Mouse (Mus musculus) v-Abl transformed pro-B cells (cell line): ENCODE measurements around the gene Tmem183a.

ENCODE experiments used
- in situ Hi-C, 2 experiments: fragments of 400-800 bp; cut with MboI; formaldehyde crosslinking; loops; one replicate each; pipeline ENCODE4 v1.15.1; 2025; ENCODE audit not compliant: unreplicated experiment in 2 of 2

The Tmem183a gene

DNA sequence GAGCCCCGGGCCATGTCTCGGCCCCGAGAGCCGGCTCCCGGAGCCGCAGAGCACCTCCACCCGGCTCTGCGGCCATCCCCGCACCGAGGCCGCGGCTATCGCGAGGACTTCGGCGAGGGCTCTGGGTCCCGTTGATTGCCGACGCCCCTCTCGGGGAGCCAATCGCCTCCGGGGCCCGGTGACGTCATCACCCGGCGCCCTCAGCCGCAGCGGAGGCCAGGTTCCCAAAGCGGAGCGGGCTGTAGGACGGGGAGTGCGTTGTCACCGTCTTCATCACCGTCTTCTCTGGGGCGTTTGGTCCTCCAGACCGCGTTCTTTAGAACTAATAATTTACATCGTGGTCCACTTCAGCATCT, at the start of gene Tmem183a:
TSS of gene Tmem183a (minus strand) at position 123 of the 356 bp plus-strand sequence.
- in situ Hi-C loops, result loop anchor here (5.0 to 25.0 kb wide), 7 partner anchors 53 to 743 kb away; partner anchors contain the start of genes Adipor1 (in 2 of the 2), Klhl12 (in 1 of the 2) and Lgr6 (in 1 of the 2)

- in situ Hi-C loops, result no loop called here
Observed at GRCm38 (mm10) chr1:134408080-134408479, 46.3 kb upstream of the Tmem183a start.

GRCm38 (mm10) chr1:134406414-134406771, 44.6 kb upstream of the Tmem183a start:
- in situ Hi-C loops, result no loop called here

GRCm38 (mm10) chr1:134405509-134406413, 44.0 kb upstream of the Tmem183a start, which contains the start of gene Cyb5r1:
Cyb5r1 (plus strand) TSS chr1:134405559.
- in situ Hi-C loops, result no loop called here

DNA sequence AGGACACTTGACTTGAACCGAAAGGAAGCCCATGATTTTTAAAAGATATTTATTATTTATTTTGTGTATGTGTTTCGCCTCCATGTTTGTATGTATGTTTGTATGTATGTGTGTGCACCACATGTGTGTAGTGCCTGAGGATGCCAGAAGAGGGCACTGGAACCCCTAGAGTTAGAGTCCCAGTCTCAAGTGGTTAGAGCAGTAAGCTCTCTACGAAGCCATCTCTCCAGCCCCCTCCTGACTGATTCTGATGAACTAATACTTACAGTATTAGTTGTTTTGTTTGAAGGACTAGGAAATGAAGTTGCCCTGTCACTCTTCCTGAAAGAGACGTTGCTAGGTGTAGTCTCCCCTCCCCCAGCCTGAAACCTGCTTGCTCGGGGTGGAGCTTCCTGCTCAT, 38.0 kb upstream of the Tmem183a start:
- in situ Hi-C loops, result no loop called here

DNA sequence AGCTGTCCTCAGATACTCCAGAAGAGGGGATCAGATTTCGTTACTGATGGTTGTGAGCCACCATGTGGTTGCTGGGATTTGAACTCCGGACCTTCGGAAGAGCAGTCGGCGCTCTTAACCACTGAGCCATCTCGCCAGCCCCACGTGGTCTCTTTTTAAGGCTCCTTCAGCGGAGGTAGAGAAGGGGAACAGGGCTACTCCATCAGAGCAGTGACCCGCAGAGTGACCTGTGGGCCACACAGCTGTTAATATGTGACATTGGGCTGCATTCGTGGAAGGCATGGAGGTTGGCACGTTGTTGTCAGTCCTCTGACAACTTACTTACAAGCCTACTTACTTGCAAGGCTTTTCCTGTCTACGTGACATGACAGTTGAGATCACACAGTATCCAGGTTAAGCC, 36.4 kb upstream of the Tmem183a start:
- in situ Hi-C loops, result no loop called here

GRCm38 (mm10) chr1:134393827-134394226, 32.0 kb upstream of the Tmem183a start:
- in situ Hi-C loops, result no loop called here

DNA sequence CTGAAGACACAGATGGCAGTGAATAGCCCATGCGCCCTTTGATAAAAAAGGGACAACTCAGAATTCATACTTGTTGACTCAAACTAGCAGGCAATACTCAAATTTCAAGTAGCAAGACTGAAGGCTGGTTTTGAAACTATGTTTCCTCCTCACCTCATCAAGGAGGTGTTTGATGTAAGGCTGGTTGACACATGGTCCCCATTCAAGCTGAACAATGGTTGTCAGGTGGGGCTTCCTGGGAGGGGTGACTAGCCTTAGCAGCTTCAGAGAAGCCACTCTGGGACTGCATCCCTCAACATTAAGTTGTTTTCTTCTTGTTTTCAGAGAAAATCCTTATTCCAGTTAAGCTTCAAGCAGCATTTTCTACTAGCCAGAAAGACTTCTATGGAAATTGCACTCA, 23.9 kb upstream of the Tmem183a start, which contains the start of gene 4933406M09Rik:
TSS of gene 4933406M09Rik (plus strand) at position 275 of the 400 bp plus-strand sequence.
- in situ Hi-C loops, result no loop called here

GRCm38 (mm10) chr1:134385176-134385575, 23.4 kb upstream of the Tmem183a start:
- in situ Hi-C loops, result no loop called here

DNA sequence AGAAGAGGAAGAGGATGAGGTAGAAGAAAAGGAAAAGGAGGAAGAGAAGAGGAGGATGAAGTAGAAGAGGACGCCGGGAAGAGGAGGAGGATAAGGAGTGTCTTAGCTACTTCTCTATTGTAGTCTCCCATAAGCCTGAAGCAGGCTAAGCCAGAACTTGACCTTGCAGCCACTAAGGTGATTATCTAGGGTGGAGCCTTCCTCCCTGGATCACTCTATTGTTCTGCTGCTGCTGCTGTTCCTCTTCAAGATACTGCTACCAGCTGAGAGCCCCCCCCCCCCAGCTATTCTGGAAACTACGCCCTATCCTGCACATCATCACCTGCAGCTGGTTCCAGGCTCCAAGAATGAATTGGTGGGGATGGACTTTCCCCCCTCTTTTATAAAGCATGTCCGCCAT, 22.8 kb upstream of the Tmem183a start:
- in situ Hi-C loops, result no loop called here

DNA sequence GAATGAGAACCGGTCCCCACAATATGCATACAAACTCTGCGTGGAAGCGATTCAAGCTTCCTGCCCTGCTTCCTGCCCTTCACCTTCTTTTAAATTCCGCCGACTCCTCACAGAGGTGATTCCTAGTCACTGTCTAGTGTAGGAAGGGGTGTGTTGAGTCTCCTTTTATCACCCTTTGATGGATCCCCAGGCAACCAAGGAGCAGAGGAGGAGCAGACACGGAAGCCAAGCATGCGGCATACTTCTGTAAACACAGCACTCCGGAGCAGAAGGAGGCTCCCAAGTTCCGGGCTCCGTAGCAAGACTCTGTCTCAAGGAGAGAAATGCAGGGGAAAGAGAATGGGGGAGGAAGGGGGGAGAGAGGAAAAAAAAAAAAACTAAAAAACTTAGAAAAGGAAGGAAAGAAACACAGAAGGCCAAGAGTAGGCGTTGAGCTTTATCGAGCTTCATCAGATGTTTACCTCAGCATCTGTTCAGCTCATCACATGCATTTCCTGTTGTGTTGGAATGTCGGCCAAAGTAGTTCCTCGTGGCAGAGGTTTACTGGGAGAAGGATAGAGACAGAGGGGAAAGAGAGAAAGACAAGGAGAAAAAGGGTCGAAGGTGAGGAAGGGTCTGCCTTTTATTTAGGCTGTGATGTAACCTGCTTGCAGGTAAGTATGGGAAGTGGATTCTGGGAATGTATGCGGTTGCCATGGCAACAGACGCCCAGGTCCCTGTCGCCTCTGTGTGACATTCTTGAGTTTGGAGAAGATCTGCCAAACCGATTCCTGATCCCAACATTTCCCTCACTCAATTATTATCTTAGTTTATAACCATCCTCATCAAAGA, 20.2 kb upstream of the Tmem183a start:
- in situ Hi-C loops, result no loop called here

DNA sequence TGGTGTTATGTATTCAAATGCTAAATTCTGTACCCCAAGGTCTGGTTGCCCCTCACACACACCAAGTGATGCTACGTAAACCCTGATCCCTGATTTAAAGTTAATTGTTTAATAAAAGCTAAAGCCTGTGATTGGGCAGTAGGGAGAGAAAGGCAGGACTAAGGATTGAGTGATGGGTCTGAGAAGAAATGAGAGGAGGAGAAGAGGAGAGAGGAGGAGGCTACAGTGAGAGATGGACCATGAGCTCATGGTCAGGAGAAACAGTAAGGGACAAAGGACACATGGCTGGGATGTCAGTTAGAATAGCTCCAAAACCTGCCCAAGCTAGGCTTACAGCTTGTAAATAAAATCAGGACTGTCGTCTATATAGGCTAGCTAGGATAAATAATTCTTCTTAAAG, 19.3 kb upstream of the Tmem183a start:
- in situ Hi-C loops, result no loop called here

DNA sequence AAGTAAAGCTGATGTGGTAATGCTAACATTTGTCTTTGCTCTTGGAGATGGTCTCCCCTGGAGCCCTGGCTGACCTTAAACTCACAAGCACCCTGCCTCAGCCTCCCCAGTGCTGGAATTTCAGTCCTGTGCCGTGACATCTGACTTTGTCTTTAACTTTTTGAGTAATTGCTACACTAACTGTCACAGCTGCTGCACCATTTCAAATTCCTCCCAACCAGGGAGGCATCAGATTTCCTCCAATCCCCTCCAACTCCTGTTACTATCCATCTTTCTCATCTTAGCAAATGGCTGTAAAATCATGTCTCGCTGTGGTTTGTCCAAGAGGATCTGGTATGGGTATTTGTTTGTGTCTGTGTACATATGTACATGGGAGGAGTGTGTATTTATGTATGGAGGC, 12.3 kb upstream of the Tmem183a start:
- in situ Hi-C loops, result loop anchor here (10.0 to 25.0 kb wide), 2 partner anchors 231 to 488 kb away; no protein-coding TSS in a partner anchor

DNA sequence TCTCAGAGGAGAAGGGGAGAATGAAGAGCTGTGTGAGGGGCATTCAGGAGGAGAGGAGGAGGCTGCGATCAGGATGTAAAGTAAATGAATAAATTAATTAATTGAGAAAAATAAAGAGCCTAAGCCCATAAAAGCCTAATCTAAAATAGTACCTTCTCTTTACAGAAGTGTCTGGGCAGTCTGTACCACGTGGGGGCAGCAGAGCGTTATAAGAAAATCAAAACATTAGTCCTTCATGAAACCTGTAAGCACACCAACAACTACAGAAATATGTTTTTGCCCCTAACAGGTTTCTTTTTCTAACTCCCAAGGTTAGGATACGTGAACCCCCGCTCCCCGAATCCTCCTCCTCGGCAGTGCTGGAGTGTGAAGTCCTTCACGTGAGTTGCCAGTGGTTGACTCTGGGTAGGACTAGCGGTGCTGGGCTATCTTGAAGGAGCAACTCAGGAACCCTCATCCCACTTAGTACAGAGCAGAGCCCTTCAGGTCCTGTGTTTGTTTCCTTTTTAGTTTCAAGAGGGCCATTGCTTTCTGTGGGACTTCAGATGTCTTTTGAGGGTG, 7.1 kb upstream of the Tmem183a start:
- in situ Hi-C loops, result loop anchor here (10.0 to 25.0 kb wide), 5 partner anchors 46 to 736 kb away; partner anchors contain the start of genes Adipor1 (in 1 of the 2), Klhl12 (in 1 of the 2) and Lgr6 (in 1 of the 2)

GRCm38 (mm10) chr1:134365491-134365890, 3.7 kb upstream of the Tmem183a start:
- in situ Hi-C loops, result loop anchor here (10.0 to 25.0 kb wide), 5 partner anchors 49 to 739 kb away; partner anchors contain the start of genes Adipor1 (in 1 of the 2), Klhl12 (in 1 of the 2) and Lgr6 (in 1 of the 2)

DNA sequence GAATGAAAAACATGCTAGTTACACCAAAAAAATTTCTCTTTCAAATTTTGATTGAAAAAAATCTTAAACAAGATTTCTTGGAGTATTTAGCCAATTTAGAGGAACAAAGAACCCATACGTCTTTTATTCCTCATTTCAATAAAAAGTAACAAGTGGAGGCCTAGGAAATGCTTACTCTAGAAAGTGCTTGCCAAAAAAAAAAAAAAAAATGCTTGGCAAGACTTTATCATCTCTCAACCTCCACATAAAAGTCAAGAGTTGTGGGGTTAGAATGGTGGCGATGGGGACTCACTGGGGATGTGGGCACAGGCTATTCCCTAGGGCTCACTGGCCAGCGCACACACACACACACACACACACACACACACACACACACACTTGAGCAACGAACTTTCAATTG, 1.4 kb upstream of the Tmem183a start:
- in situ Hi-C loops, result loop anchor here (5.0 to 25.0 kb wide), 7 partner anchors 52 to 742 kb away; partner anchors contain the start of genes Adipor1 (in 2 of the 2), Klhl12 (in 1 of the 2) and Lgr6 (in 1 of the 2)

- in situ Hi-C loops, result loop anchor here (5.0 to 25.0 kb wide), 7 partner anchors 53 to 743 kb away; partner anchors contain the start of genes Adipor1 (in 2 of the 2), Klhl12 (in 1 of the 2) and Lgr6 (in 1 of the 2)
Observed at GRCm38 (mm10) chr1:134361195-134361856, 453 bp downstream of the Tmem183a start.

DNA sequence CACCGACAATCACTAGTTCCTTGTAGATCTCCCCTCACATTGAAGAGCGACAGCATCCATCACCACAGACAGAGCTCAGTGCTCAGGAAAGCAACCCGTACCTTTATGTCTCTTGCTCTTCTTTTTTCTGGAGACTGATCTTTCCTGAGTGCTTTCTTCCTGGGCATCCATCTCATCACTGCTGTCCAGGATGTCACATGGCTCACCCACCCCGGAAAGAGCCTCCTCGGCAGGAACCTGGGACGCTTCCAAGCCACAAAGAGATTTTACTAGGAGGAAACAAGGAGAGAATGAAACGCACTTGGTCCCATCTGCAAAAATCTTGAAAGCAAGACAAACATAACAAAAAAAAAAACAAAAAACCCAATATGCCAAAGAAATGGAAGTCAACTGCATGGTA, 1.1 kb downstream of the Tmem183a start:
- in situ Hi-C loops, result loop anchor here (5.0 to 25.0 kb wide), 7 partner anchors 54 to 744 kb away; partner anchors contain the start of genes Adipor1 (in 2 of the 2), Klhl12 (in 1 of the 2) and Lgr6 (in 1 of the 2)

DNA sequence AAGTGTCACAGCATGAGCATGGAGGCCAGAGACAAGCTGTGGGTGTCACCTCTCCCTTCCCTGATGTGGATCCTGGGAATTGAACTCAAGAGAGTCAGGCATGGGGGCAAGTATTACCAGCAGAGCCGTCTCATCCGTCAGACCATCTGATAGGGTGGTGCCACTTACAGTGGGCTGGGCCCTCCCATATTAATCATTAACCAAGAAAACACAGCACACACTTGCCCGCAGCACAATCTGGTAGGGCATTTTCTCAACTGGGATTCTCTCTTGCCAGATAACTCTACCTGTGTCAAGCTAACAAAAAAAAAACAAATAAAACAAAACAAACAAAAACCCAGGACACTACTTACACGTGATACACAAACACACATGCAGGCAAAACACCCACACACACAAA, 4.3 kb downstream of the Tmem183a start:
- in situ Hi-C loops, result loop anchor here in 1 of 2 experiments (25.0 kb wide), 1 partner anchor 505 kb away; no protein-coding TSS in a partner anchor
